Mouse (Mus musculus) CD4-positive, CD25-positive, alpha-beta regulatory T cell, adult 2 months (primary cell): ENCODE measurements at regions not wholly inside any gene's neighbourhood (a gene's known extent, or its start where the extent isn't known, plus 50 kb on each side); places are given as distances from the start of the nearest gene placed in this dataset.

Experiments used
- DNase-seq: peaks from one replicate; pipeline ENCODE4 v3.0.0-alpha.2; 2012; ENCODE audit warnings: low read depth, low spot score

- no peak for DNase-seq
These were observed 154.5 kb upstream of the Dab2 start for GRCm38 (mm10) chr15:6145071-6145470.

DNA sequence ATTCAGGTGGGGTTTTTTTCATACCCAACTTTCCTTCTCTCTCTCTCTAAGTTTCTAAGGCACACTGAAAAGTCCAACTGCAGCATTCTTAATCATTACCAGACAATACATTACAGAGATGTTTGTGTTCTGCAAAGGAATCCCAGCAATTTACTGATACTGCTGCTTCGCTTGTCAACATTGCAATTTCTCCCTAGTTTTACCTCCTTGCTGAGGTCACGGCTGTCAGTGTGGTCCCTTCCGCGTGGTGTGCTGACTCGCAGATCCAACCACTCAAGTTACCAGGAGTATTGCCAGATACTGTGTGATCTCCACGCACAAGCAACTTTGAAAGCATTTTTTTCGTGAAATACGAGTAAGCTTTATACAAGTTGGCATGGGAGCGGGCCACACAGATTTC, 144.9 kb upstream of the Dab2 start:
- no peak for DNase-seq

DNA sequence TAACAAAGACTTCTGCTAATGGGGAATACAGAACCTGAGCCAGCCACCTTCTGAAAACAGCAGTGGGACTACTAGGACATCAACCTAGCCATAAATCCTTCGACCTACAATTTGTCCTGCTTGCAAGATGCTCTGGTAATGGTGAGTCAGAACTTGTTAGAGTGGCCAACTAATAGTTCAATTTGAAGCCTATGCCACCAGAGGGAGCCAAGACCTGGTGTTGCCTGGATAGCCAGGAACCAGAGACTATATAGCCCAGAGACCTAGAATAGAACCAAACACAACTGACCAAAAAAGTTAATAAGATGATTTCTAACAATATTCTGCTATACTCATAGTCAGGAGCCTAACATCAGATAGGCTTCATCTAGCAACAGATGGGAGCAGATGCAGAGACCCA, 119.3 kb upstream of the Dab2 start:
- no peak for DNase-seq

DNA sequence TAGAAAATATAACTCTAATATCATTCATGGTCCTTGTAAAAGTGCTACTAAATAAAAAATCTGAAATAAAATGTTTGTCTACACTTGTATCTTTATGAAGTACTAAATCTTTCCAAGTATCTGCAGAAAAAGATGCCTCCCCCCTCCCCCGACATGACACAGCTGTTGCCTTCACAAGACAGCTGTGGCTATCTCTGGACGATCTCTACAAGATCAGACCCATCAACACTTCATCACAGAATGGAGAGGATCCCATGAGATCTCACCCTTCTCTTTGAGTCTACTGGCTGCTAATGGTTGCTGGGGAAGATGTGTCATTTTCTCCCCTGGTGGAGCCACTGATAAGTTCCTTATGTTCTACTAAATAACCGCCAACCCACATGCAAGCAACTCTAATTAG, 116.0 kb upstream of the Dab2 start:
- no peak for DNase-seq

- DNase-seq, result no peak
These were observed 107.7 kb upstream of the Dab2 start for GRCm38 (mm10) chr15:6191845-6192244.

GRCm38 (mm10) chr15:6207239-6207638, 92.3 kb upstream of the Dab2 start:
- no peak for DNase-seq

GRCm38 (mm10) chr15:6209301-6209700, 90.3 kb upstream of the Dab2 start:
- DNase-seq, result peak; percentile 68

DNA sequence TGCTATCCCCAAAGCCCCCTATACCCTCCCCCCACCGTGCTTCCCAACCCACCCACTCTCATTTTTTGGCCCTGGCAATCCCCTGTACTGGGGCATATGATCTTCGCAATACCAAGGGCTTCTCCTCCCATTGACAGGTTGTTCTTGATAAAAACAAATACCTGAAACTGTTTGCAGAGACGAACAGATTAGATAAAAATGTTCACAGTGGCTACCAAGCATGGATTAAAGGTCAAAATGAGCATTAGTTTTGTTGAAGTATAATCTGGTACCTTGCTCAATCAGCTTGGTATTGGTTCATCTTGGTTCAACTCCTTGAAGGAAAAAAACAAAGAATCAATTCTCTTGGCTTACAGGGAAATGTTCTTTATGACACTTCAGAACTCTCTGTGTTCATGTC, 81.5 kb upstream of the Dab2 start:
- no peak for DNase-seq

DNA sequence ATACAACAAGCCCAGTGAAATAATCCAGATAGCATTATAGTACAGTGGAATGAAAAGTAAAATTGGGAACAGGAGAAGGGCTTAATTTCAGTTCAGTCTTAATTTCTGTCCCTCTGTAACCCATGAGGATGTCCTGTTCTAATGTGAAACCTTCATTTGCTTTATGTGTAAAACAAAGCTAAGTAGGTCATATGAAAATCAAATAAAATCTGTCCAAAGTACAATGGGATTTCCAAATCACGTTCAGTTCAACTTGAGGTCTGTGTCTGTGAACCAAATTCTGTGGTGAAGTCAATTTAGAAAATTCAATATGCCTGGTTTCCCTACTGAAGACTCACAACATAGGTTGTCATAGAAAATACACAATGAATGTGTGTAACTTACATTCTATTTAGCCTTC, 74.4 kb upstream of the Dab2 start:
- no peak for DNase-seq

- DNase-seq, result no peak
These were observed 69.0 kb upstream of the Dab2 start for GRCm38 (mm10) chr15:6230618-6231017.

DNA sequence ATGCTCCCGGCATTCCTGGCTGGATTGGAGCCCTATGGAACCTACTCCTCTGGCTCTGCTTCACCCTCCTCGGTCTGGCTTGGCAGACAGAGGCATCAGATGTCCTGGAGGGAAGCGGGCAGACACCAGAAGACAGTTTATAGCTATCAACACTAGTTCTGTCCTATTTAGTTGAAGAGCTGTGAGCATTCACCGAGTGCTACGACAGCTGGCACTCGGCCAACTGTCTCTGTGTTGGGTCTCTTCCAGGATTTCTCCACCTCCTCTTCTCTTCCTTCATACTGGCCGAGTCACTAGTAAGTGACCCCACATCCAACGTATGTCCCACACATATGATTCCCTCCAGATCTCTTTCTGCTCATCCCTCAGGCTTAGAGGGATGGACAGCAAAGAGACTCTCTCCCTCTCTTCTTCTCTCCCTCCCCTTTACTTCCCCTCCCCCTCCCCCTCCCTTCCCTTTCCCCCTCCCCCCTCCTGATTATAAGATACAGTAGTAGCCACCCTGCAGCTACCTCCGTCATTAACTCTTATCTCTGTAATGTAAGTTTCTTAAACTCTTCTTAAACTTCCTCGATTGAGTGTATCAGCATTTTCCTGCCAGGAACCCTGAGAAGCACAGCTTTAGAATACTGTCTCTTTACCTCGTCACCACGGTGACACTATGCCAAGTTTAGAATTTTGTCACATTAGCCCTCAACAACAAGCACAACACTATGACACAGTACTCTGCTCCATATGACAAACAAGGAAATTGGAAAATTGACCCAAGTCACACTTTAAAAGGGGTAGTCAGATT, 68.1 kb upstream of the Dab2 start:
- DNase-seq, result no peak

DNA sequence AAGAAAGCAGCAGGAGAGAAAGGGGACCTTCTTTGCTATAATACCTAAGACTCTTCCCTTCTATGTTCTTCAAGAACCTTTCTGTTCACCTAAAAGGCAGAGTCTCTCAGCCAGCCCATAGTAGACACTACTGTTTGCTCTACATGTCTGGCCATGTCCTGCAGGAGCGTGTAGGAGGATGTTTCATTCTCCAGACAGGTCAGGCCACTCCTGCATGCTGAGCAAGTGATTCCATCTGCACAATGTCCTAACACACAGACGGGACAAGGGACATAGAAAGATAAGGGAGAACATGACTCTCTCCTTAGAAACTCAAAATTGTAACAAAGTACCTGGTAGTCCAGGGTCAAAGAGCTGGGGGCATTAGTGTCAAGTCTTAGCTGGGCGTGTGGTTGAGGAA, 66.0 kb upstream of the Dab2 start:
- DNase-seq, result no peak

DNA sequence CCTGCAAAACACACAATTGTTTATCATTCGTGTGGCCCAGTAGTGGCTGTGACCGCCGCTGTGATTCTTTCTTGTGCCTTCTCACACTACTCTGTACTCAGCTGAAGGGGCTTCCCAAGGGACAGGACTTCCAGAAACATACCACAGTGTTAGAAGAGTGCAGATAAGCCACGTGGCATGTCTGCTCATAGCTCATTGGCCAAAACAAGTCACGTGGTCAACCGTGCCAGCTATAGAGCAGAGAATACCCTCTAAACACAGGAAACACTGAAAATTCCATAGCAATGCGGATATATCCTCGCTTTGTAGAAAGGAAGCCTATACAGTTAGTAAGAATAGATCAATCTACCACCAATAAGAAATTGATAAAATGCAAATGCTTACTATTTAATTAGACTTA, 63.0 kb upstream of the Dab2 start:
- DNase-seq, result no peak

- no peak for DNase-seq
These were observed 61.9 kb upstream of the Dab2 start for GRCm38 (mm10) chr15:6237726-6238125.

GRCm38 (mm10) chr15:6238133-6238532, 61.5 kb upstream of the Dab2 start:
- DNase-seq, result peak; percentile 69

DNA sequence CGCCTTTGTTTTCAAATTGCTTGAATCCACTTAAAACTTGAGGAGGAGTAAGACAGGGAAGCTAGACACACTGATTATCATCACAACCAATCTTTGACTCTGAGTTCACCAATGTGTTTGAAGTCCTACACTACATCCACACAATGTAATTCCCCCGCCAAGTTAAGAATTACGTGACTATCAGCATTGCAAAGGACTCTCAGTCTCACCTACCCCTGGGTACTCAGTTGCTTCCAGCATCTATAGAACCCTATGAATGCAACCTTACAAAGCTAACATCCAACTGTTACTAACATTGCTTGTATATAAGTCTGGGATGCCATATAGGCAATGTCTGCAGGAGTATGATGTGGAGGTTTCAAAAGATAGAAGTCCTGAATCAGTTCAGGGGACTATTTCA, 60.8 kb upstream of the Dab2 start:
- DNase-seq, result no peak

DNA sequence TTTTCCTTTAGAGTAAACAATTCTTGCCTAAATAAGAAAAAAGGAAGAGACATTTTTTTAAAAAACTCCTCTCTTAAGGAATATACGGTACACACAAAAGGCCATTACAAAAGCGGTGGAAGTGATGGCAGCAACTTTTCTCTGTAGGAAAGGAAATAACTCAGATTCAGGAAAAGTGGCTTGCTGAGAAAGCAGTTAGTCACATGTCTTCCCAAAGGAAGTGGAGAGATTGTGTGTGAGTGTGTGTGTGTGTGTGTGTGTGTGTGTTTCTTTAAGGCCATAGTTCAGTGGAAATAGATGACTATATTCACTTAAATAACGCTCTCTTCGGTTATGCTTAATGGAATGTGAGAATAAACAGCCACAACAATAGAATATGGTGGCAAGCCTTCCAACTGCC, 57.5 kb upstream of the Dab2 start:
- DNase-seq, result no peak

GRCm38 (mm10) chr15:6244401-6244800, 55.2 kb upstream of the Dab2 start:
- DNase-seq, result no peak

GRCm38 (mm10) chr15:6245950-6246894, 53.4 kb upstream of the Dab2 start:
- no peak for DNase-seq

GRCm38 (mm10) chr15:6248470-6248869, 51.1 kb upstream of the Dab2 start:
- no peak for DNase-seq
